Mouse (Mus musculus) forebrain, embryonic 11.5 days (tissue): Measurements from ENCODE around the gene Trpc5. TPM values are rescaled to one million over a fixed set of nuclear protein-coding genes. Genes with fewer than 3 reads are reported as not detected.

Experiments
- ATAC-seq: fragments of 200-750 bp; cut with Nextera tagmentation; replicated peaks from 2 replicates; pipeline ENCODE4 v1.8.0; 2017; ENCODE audit warnings: moderate TSS enrichment; ENCODE audit not compliant: low FRiP score
- DNase-seq: peaks from one replicate; pipeline ENCODE4 v3.0.0-alpha.2; 2017; ENCODE audit warnings: low spot score
- H3K27ac ChIP-seq: fragments of 300-500 bp; sonication (generic); 2 replicates; pipeline ENCODE4 v1.5.1; 2014; ENCODE audit warnings: low read depth, low read length
- H3K27me3 ChIP-seq: fragments of 300-500 bp; sonication (generic); 2 replicates; pipeline ENCODE4 v1.6.1; 2014; ENCODE audit warnings: mild to moderate bottlenecking, low read length, mixed read lengths; ENCODE audit not compliant: control insufficient read depth, insufficient read depth
- H3K36me3 ChIP-seq: fragments of 300-500 bp; sonication (generic); 2 replicates; pipeline ENCODE4 v1.6.1; 2014; ENCODE audit warnings: mild to moderate bottlenecking, low read length, moderate library complexity, mixed read lengths; ENCODE audit not compliant: control insufficient read depth, insufficient read depth
- H3K4me1 ChIP-seq: fragments of 300-500 bp; sonication (generic); replicated peaks from 2 replicates; pipeline ENCODE4 v1.6.1; 2014; ENCODE audit warnings: low read length, mixed read lengths; ENCODE audit not compliant: control insufficient read depth, insufficient read depth
- H3K4me2 ChIP-seq: fragments of 300-500 bp; sonication (generic); 2 replicates; pipeline ENCODE4 v1.6.1; 2014; ENCODE audit warnings: low read depth, mild to moderate bottlenecking, low read length, moderate library complexity, mixed read lengths; ENCODE audit not compliant: severe bottlenecking
- H3K4me3 ChIP-seq: fragments of 300-500 bp; sonication (generic); 2 replicates; pipeline ENCODE4 v1.5.1; 2014; ENCODE audit warnings: low read depth, low read length
- H3K9ac ChIP-seq: fragments of 300-500 bp; sonication (generic); 2 replicates; pipeline ENCODE4 v1.6.1; 2014; ENCODE audit warnings: low read length
- H3K9me3 ChIP-seq: fragments of 300-500 bp; sonication (generic); 2 replicates; pipeline ENCODE4 v1.6.1; 2016; ENCODE audit warnings: low read length, mixed read lengths; ENCODE audit not compliant: control insufficient read depth
- whole genome bisulfite sequencing: fragments of 180-500 bp; shearing (Covaris S2); extraction: QIAGEN DNeasy Blood & Tissue Kit; methylation state at CpG from one replicate; pipeline ENCODE4 v1.1.7; 2014; 5-methylcytosine and 5-hydroxymethylcytosine counted together
- polyA plus RNA-seq: library from polyadenylated mRNA; unstranded; fragments of >200 nt; fragmentation: Nextera tagmentation; extraction: Ambion mirVana; gene quantifications from 2 replicates; pipeline ENCODE4 v1.2.1, GENCODE M21; 2014

The Trpc5 gene
- polyA plus RNA-seq, 1 experiment from 2014 or later: 0.09 TPM

- H3K4me1 ChIP-seq: no peaks in the 10 kb centered on the region
- H3K4me3 ChIP-seq: no peak overlapping the region
- ATAC-seq (no peak), DNase-seq (no peak)
- 76% methylated on average over 3 of the region's 3 CpGs for WGBS
- H3K9ac ChIP-seq: no peak overlapping the region
- no peak overlapping the region for H3K4me2 ChIP-seq
- no peaks in the 10 kb centered on the region for H3K9me3 ChIP-seq
- H3K36me3 ChIP-seq: no peaks in the 10 kb centered on the region
- H3K27ac ChIP-seq: no peak overlapping the region
- no peaks in the 10 kb centered on the region for H3K27me3 ChIP-seq
Measured at GRCm38 (mm10) chrX:144644756-144645155, 43.2 kb downstream of the Trpc5 start.

DNA sequence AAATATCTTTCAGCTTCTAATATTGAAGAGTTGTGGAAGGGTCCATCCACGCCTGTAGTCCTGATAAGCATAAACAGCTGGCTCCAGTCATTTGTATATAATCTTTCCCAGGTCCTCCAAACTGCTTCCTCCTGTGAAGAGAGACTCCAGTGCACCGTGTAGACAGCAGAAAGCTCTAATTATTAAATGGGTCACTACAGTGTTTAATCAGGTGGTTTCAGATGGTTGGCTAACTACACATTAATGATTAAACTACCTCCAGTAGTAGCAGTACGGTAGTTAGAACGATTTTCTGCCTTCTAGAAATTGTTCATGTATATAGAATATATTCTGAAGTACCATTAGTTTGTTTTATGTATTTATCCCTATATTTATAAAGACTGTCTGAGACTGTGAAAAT is 75.2 kb downstream of the Trpc5 start:
- no peak for DNase-seq
- Histone ChIP-seq H3K9ac (no peak overlapping the region), H3K27me3 (no peaks in the 10 kb centered on the region), H3K4me2 (no peak overlapping the region), H3K4me3 (no peak overlapping the region), H3K36me3 (no peaks in the 10 kb centered on the region), H3K4me1 (no peaks in the 10 kb centered on the region), H3K27ac (no peak overlapping the region), H3K9me3 (no peaks in the 10 kb centered on the region)
- ATAC-seq: no peak
- WGBS: 81% methylated on average over 4 of the region's 4 CpGs

- no peak for DNase-seq
- Histone ChIP-seq H3K9me3 (no peaks in the 10 kb centered on the region), H3K4me2 (no peak overlapping the region), H3K4me1 (no peaks in the 10 kb centered on the region), H3K9ac (no peak overlapping the region), H3K36me3 (no peaks in the 10 kb centered on the region), H3K27me3 (no peaks in the 10 kb centered on the region), H3K27ac (no peak overlapping the region), H3K4me3 (no peak overlapping the region)
- 44% methylated on average over 1 of the region's 1 CpGs for WGBS
- ATAC-seq: no peak
Measured at GRCm38 (mm10) chrX:144536431-144536830, 151.5 kb downstream of the Trpc5 start.

GRCm38 (mm10) chrX:144526042-144526441 is 161.9 kb downstream of the Trpc5 start:
- WGBS: 89% methylated on average over 7 of the region's 7 CpGs
- ATAC-seq: no peak
- H3K4me2 ChIP-seq: no peak overlapping the region
- H3K9me3 ChIP-seq: no peaks in the 10 kb centered on the region
- H3K9ac ChIP-seq: no peak overlapping the region
- no peaks in the 10 kb centered on the region for H3K4me1 ChIP-seq
- no peaks in the 10 kb centered on the region for H3K27me3 ChIP-seq
- no peak overlapping the region for H3K27ac ChIP-seq
- H3K4me3 ChIP-seq: no peak overlapping the region
- DNase-seq: no peak
- no peaks in the 10 kb centered on the region for H3K36me3 ChIP-seq

DNA sequence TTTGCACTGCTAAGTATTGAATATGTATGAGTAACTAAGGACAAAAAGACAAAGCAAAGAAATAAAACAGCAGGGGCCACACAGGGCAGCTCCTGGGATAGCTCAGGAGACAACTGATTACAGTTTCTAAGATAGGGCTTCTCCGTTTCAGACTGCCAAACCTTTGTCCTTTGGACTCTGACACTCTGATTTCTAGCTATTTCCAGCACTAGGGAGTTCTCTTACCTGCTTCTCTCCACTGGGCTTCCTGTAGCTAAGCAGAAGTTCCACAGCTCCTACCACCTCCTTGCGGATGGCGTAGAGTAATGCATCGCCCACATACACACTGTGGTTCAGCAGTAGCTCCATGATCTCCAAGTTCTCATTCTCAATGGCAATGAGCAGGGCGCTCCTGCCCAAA is 164.7 kb downstream of the Trpc5 start:
- 78% methylated on average over 5 of the region's 5 CpGs for WGBS
- H3K36me3 ChIP-seq: no peaks in the 10 kb centered on the region
- no peaks in the 10 kb centered on the region for H3K9me3 ChIP-seq
- DNase-seq: no peak
- no peak overlapping the region for H3K9ac ChIP-seq
- H3K4me1 ChIP-seq: no peaks in the 10 kb centered on the region
- no peak for ATAC-seq
- H3K4me2 ChIP-seq: no peak overlapping the region
- no peaks in the 10 kb centered on the region for H3K27me3 ChIP-seq
- H3K4me3 ChIP-seq: no peak overlapping the region
- no peak overlapping the region for H3K27ac ChIP-seq

- ATAC-seq: no peak
- H3K4me1 ChIP-seq: no peaks in the 10 kb centered on the region
- no peak overlapping the region for H3K4me3 ChIP-seq
- H3K27me3 ChIP-seq: no peaks in the 10 kb centered on the region
- H3K9ac ChIP-seq: no peak overlapping the region
- H3K4me2 ChIP-seq: no peak overlapping the region
- no peak for DNase-seq
- H3K36me3 ChIP-seq: no peaks in the 10 kb centered on the region
- H3K27ac ChIP-seq: no peak overlapping the region
- 68% methylated on average over 1 of the region's 1 CpGs for WGBS
- H3K9me3 ChIP-seq: no peaks in the 10 kb centered on the region
Measured at GRCm38 (mm10) chrX:144491394-144491793, 196.6 kb downstream of the Trpc5 start.

- H3K27ac ChIP-seq: no peak overlapping the region
- no peaks in the 10 kb centered on the region for H3K4me1 ChIP-seq
- ATAC-seq (no peak), DNase-seq (no peak)
- H3K4me3 ChIP-seq: no peak overlapping the region
- WGBS: 86% methylated on average over 2 of the region's 2 CpGs
- no peaks in the 10 kb centered on the region for H3K36me3 ChIP-seq
- H3K9me3 ChIP-seq: no peaks in the 10 kb centered on the region
- H3K4me2 ChIP-seq: no peak overlapping the region
- H3K27me3 ChIP-seq: no peaks in the 10 kb centered on the region; the same call in 1 of the 2 replicates
- no peak overlapping the region for H3K9ac ChIP-seq
Measured at GRCm38 (mm10) chrX:144464416-144464815, 223.6 kb downstream of the Trpc5 start.

GRCm38 (mm10) chrX:144456281-144456680 is 231.7 kb downstream of the Trpc5 start, which contains the start of gene Trpc5os:
TSS of gene Trpc5os (plus strand) at chrX:144456581.
- no peak within 1 kb of the TSS for H3K4me3 ChIP-seq
- no peak within 1 kb of the TSS for H3K27ac ChIP-seq
- H3K9ac ChIP-seq: no peak within 1 kb of the TSS
- H3K9me3 ChIP-seq: no peaks in the 10 kb centered on the region
- no peaks in the 10 kb centered on the region for H3K27me3 ChIP-seq
- no peaks in the 10 kb centered on the region for H3K36me3 ChIP-seq
- DNase-seq: no peak
- 88% methylated on average over 5 of the region's 5 CpGs for WGBS
- H3K4me1 ChIP-seq: no peaks in the 10 kb centered on the region
- no peak for ATAC-seq
- no peak within 1 kb of the TSS for H3K4me2 ChIP-seq

DNA sequence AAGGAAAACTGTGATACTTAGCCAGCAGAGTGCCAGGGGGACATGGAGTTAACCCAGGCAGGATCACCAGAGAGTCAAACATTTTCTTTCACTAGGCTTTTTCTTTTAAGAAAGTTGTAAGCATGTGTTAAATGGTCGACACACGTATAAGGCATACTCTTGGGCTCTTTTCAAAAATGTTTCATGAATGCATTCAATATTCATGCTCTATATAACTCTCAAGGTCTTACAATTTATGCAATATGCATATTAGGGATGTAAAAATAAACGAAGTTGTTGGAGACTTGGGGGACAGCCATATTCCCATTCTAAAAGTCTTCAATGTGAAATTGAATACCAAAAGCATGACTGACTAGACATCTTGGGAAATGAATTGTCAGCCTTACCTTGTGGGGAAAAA is 264.1 kb downstream of the Trpc5 start:
- DNase-seq: no peak
- Histone ChIP-seq H3K4me1 (no peaks in the 10 kb centered on the region), H3K9ac (no peak overlapping the region), H3K27me3 (no peaks in the 10 kb centered on the region), H3K4me3 (no peak overlapping the region), H3K36me3 (no peaks in the 10 kb centered on the region), H3K9me3 (no peaks in the 10 kb centered on the region), H3K27ac (no peak overlapping the region), H3K4me2 (no peak overlapping the region)
- WGBS: 90% methylated on average over 3 of the region's 3 CpGs
- no peak for ATAC-seq
